Mouse (Mus musculus) ES-Bruce4 (cell line): ENCODE measurements around the gene Ptpn1.

Experiments used
- CTCF ChIP-seq: IDR thresholded peaks from one replicate; pipeline ENCODE4 v1.8.1; 2011; ENCODE audit warnings: low read depth, low read length
- POLR2A ChIP-seq: IDR thresholded peaks from one replicate; pipeline ENCODE4 v1.8.1; 2011; ENCODE audit warnings: low read length; ENCODE audit not compliant: insufficient read depth

DNA sequence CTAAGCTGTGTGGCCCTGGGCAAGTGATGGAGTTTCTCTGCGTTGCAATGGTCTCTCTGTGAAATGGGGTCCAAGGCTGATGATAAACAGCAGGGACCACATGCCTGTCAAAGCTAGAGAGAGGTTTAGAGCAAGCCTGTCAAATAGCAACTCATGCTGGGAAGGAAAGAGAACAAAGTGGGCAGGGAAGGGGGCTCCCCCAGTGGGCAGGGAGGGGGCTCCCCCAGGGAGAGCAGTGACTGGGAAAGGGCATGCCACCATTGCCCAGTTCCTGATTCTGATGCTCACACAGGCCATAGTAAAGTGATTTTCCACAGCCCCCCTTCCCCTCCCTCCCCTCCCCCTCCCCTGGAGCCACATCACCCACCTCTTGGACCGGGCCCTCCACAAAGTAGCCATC, 71.0 kb downstream of the Ptpn1 start:
- no peak for TF ChIP-seq POLR2A
- no peak for TF ChIP-seq CTCF
